Mouse (Mus musculus) intestine, embryonic 15.5 days (tissue): ENCODE data around the gene Spock1. TPM values are rescaled to one million over a fixed set of nuclear protein-coding genes. Genes with fewer than 3 reads are reported as not detected.
A peak's percentile ranks its signal among the peaks of the same experiment; 100 is the strongest.

Experiments
- ATAC-seq: fragments of 200-750 bp; cut with Nextera tagmentation; 2 replicates; pipeline ENCODE4 v1.8.0; 2017; ENCODE audit warnings: moderate TSS enrichment, moderate library complexity
- H3K27ac ChIP-seq: fragments of 300-500 bp; sonication (generic); 2 replicates; pipeline ENCODE4 v1.5.1; 2015; ENCODE audit warnings: mild to moderate bottlenecking, inconsistent platforms
- H3K27me3 ChIP-seq: fragments of 300-500 bp; sonication (generic); replicated peaks from 2 replicates; pipeline ENCODE4 v1.6.1; 2015; ENCODE audit warnings: inconsistent platforms
- H3K36me3 ChIP-seq: fragments of 300-500 bp; sonication (generic); 2 replicates; pipeline ENCODE4 v1.6.1; 2015; ENCODE audit warnings: inconsistent platforms
- H3K4me1 ChIP-seq: fragments of 300-500 bp; sonication (generic); replicated peaks from 2 replicates; pipeline ENCODE4 v1.6.1; 2015; ENCODE audit warnings: inconsistent platforms
- H3K4me2 ChIP-seq: fragments of 300-500 bp; sonication (generic); replicated peaks from 2 replicates; pipeline ENCODE4 v1.6.1; 2015; ENCODE audit warnings: mild to moderate bottlenecking, inconsistent platforms
- H3K4me3 ChIP-seq: fragments of 300-500 bp; sonication (generic); replicated peaks from 2 replicates; pipeline ENCODE4 v1.5.1; 2015; ENCODE audit warnings: inconsistent platforms
- H3K9ac ChIP-seq: fragments of 300-500 bp; sonication (generic); 2 replicates; pipeline ENCODE4 v1.6.1; 2015; ENCODE audit warnings: inconsistent platforms
- H3K9me3 ChIP-seq: fragments of 300-500 bp; sonication (generic); 2 replicates; pipeline ENCODE4 v1.6.1; 2016; ENCODE audit warnings: inconsistent platforms
- WGBS: fragments of 180-500 bp; shearing (Covaris S2); methylation state at CpG from one replicate; pipeline ENCODE4 v1.1.7; 2015; 5-methylcytosine and 5-hydroxymethylcytosine counted together
- polyA plus RNA-seq: library from polyadenylated mRNA; unstranded; fragments of >200 nt; fragmentation: Nextera tagmentation; extraction: Ambion mirVana; gene quantifications from 2 replicates; pipeline ENCODE4 v1.2.1, GENCODE M21; 2015

Gene Spock1
- polyA plus RNA-seq, result 2.9 and 3.5 TPM in 2 replicates

GRCm38 (mm10) chr13:57908266-57908582, at the start of gene Spock1:
Gene Spock1, minus strand, starts transcription at chr13:57908332.
- H3K4me3 ChIP-seq, result peak within 1 kb of the TSS; percentile 36
- peak within 1 kb of the TSS; percentile 78 for H3K4me2 ChIP-seq
- H3K9me3 ChIP-seq, result no peaks in the 10 kb centered on the region
- no peak within 1 kb of the TSS for H3K27ac ChIP-seq
- WGBS, result under 1% methylated on average over 32 of the region's 32 CpGs
- ATAC-seq, result peak; percentile 77
- H3K27me3 ChIP-seq, result peaks cover 17% of the 10 kb centered on the region
- no peaks in the 10 kb centered on the region for H3K36me3 ChIP-seq
- no peak within 1 kb of the TSS for H3K9ac ChIP-seq
- peaks cover 4% of the 10 kb centered on the region for H3K4me1 ChIP-seq

- H3K36me3 ChIP-seq, result no peaks in the 10 kb centered on the region
- 76% methylated on average over 12 of the region's 12 CpGs for WGBS
- H3K4me3 ChIP-seq, result no peak overlapping the region
- ATAC-seq, result no peak
- H3K27ac ChIP-seq, result no peak overlapping the region
- H3K4me1 ChIP-seq, result no peaks in the 10 kb centered on the region
- H3K4me2 ChIP-seq, result no peak overlapping the region
- H3K9ac ChIP-seq, result no peak overlapping the region
- no peaks in the 10 kb centered on the region for H3K9me3 ChIP-seq
- no peaks in the 10 kb centered on the region for H3K27me3 ChIP-seq
Measured at GRCm38 (mm10) chr13:57950091-57950490, 42.0 kb upstream of the Spock1 start.

GRCm38 (mm10) chr13:57949513-57949912, 41.4 kb upstream of the Spock1 start:
- no peak overlapping the region for H3K27ac ChIP-seq
- H3K9ac ChIP-seq, result no peak overlapping the region
- H3K4me1 ChIP-seq, result no peaks in the 10 kb centered on the region
- no peaks in the 10 kb centered on the region for H3K9me3 ChIP-seq
- 83% methylated on average over 4 of the region's 4 CpGs for WGBS
- no peak overlapping the region for H3K4me3 ChIP-seq
- no peak overlapping the region for H3K4me2 ChIP-seq
- H3K36me3 ChIP-seq, result no peaks in the 10 kb centered on the region
- no peaks in the 10 kb centered on the region for H3K27me3 ChIP-seq
- no peak for ATAC-seq

- 75% methylated on average over 11 of the region's 11 CpGs for WGBS
- no peak overlapping the region for H3K4me2 ChIP-seq
- H3K27ac ChIP-seq, result no peak overlapping the region
- no peaks in the 10 kb centered on the region for H3K27me3 ChIP-seq
- ATAC-seq, result no peak
- no peaks in the 10 kb centered on the region for H3K36me3 ChIP-seq
- H3K9me3 ChIP-seq, result no peaks in the 10 kb centered on the region
- H3K9ac ChIP-seq, result no peak overlapping the region
- H3K4me3 ChIP-seq, result no peak overlapping the region
- H3K4me1 ChIP-seq, result no peaks in the 10 kb centered on the region
Measured at GRCm38 (mm10) chr13:57945197-57945596, 37.1 kb upstream of the Spock1 start.

- WGBS, result 82% methylated on average over 5 of the region's 5 CpGs
- no peak overlapping the region for H3K27ac ChIP-seq
Measured at GRCm38 (mm10) chr13:57944434-57944833, 36.3 kb upstream of the Spock1 start.

GRCm38 (mm10) chr13:57943900-57944299, 35.8 kb upstream of the Spock1 start:
- no peak overlapping the region for H3K4me2 ChIP-seq
- H3K9ac ChIP-seq, result no peak overlapping the region
- no peak for ATAC-seq
- no peak overlapping the region for H3K27ac ChIP-seq
- H3K36me3 ChIP-seq, result no peaks in the 10 kb centered on the region
- H3K4me3 ChIP-seq, result no peak overlapping the region
- no peaks in the 10 kb centered on the region for H3K4me1 ChIP-seq
- no peaks in the 10 kb centered on the region for H3K9me3 ChIP-seq
- no peaks in the 10 kb centered on the region for H3K27me3 ChIP-seq

More at GRCm38 (mm10) chr13:57944434-57944833, 36.3 kb upstream of the Spock1 start:
- Histone ChIP-seq H3K4me2 (no peak overlapping the region), H3K4me1 (no peaks in the 10 kb centered on the region), H3K27me3 (no peaks in the 10 kb centered on the region), H3K9me3 (no peaks in the 10 kb centered on the region), H3K9ac (no peak overlapping the region), H3K4me3 (no peak overlapping the region), H3K36me3 (no peaks in the 10 kb centered on the region)
- ATAC-seq, result no peak

- Histone ChIP-seq H3K4me2 (no peak overlapping the region), H3K4me3 (no peak overlapping the region), H3K4me1 (no peaks in the 10 kb centered on the region), H3K27me3 (no peaks in the 10 kb centered on the region), H3K9ac (no peak overlapping the region), H3K9me3 (no peaks in the 10 kb centered on the region), H3K27ac (no peak overlapping the region), H3K36me3 (no peaks in the 10 kb centered on the region)
- ATAC-seq, result no peak
- WGBS, result 77% methylated on average over 4 of the region's 4 CpGs
Measured at GRCm38 (mm10) chr13:57937463-57938229, 29.5 kb upstream of the Spock1 start.

GRCm38 (mm10) chr13:57931998-57932397, 23.9 kb upstream of the Spock1 start:
- no peak for ATAC-seq
- Histone ChIP-seq H3K27ac (no peak overlapping the region), H3K4me2 (no peak overlapping the region), H3K4me3 (no peak overlapping the region), H3K9me3 (no peaks in the 10 kb centered on the region), H3K36me3 (no peaks in the 10 kb centered on the region), H3K27me3 (no peaks in the 10 kb centered on the region), H3K4me1 (no peaks in the 10 kb centered on the region), H3K9ac (no peak overlapping the region)
- 86% methylated on average over 9 of the region's 9 CpGs for WGBS

GRCm38 (mm10) chr13:57931376-57931775, 23.2 kb upstream of the Spock1 start:
- Histone ChIP-seq H3K36me3 (no peaks in the 10 kb centered on the region), H3K9me3 (no peaks in the 10 kb centered on the region), H3K9ac (no peak overlapping the region), H3K27ac (no peak overlapping the region), H3K4me2 (no peak overlapping the region), H3K4me3 (no peak overlapping the region), H3K27me3 (no peaks in the 10 kb centered on the region), H3K4me1 (no peaks in the 10 kb centered on the region)
- no peak for ATAC-seq
- WGBS, result 74% methylated on average over 3 of the region's 3 CpGs

GRCm38 (mm10) chr13:57930720-57931119, 22.6 kb upstream of the Spock1 start:
- Histone ChIP-seq H3K4me2 (no peak overlapping the region), H3K4me3 (no peak overlapping the region), H3K27ac (no peak overlapping the region), H3K4me1 (no peaks in the 10 kb centered on the region), H3K36me3 (no peaks in the 10 kb centered on the region), H3K27me3 (no peaks in the 10 kb centered on the region), H3K9ac (no peak overlapping the region), H3K9me3 (no peaks in the 10 kb centered on the region)
- WGBS, result 64% methylated on average over 5 of the region's 5 CpGs
- no peak for ATAC-seq

GRCm38 (mm10) chr13:57930283-57930682, 22.2 kb upstream of the Spock1 start:
- Histone ChIP-seq H3K9ac (no peak overlapping the region), H3K27me3 (no peaks in the 10 kb centered on the region), H3K4me3 (no peak overlapping the region), H3K9me3 (no peaks in the 10 kb centered on the region), H3K27ac (no peak overlapping the region), H3K4me1 (no peaks in the 10 kb centered on the region), H3K36me3 (no peaks in the 10 kb centered on the region), H3K4me2 (no peak overlapping the region)
- ATAC-seq, result no peak
- 61% methylated on average over 2 of the region's 2 CpGs for WGBS

GRCm38 (mm10) chr13:57919947-57920346, 11.8 kb upstream of the Spock1 start:
- no peak overlapping the region for H3K4me3 ChIP-seq
- no peak overlapping the region for H3K27ac ChIP-seq
- no peaks in the 10 kb centered on the region for H3K36me3 ChIP-seq
- 89% methylated on average over 4 of the region's 4 CpGs for WGBS
- no peaks in the 10 kb centered on the region for H3K27me3 ChIP-seq
- H3K9ac ChIP-seq, result no peak overlapping the region
- ATAC-seq, result no peak
- H3K4me1 ChIP-seq, result no peaks in the 10 kb centered on the region
- H3K4me2 ChIP-seq, result no peak overlapping the region
- no peaks in the 10 kb centered on the region for H3K9me3 ChIP-seq

- Histone ChIP-seq H3K4me2 (no peak overlapping the region), H3K27me3 (peaks cover 17% of the 10 kb centered on the region), H3K9ac (no peak overlapping the region), H3K4me1 (peaks cover 4% of the 10 kb centered on the region), H3K36me3 (no peaks in the 10 kb centered on the region), H3K27ac (no peak overlapping the region), H3K9me3 (no peaks in the 10 kb centered on the region), H3K4me3 (no peak overlapping the region)
- ATAC-seq, result no peak
- 80% methylated on average over 9 of the region's 9 CpGs for WGBS
Measured at GRCm38 (mm10) chr13:57911171-57911570, 3.0 kb upstream of the Spock1 start.
